21 mouse cellular contexts compared by ENCODE assay signal in the genomic region with DNA sequence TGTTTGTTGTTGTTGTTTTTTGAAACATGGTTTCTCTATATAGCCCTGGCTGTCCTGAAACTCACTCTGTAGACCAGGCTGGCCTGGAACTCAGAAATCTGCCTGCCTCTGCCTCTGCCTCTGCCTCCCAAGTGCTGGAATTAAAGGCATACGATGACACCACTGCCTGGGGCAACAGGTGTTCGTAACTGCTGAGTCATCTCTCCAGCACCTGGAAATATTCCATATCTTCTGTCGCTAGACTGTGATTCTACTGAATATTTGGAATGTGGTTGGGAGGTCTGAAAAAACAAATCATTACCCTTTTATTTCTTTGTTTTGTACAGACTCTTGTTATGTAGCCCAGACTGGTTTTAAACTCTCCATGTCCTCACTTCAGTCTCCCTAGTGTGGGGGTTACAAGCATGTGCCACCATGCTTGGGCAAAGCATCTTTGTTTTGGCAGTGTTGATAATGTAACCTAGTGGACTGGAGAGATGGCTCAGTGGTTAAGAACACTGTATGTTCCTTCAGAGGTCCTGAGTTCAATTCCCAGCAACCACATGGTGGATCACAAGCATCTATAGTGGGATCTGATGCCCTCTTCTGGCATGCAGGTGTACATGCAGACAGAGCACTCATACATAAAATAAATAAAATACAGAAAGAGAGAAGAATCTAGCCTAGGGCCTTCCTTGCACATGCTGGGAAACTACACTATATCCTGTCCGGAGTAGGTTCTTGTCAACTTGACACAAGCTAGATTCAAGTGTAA. TPM values are rescaled to one million over a fixed set of nuclear protein-coding genes. Genes with fewer than 3 reads are reported as not detected.
A peak's percentile ranks its signal among the peaks of the same experiment; 100 is the strongest.
DNase-seq lines count a peak whose midpoint lies in the region; ATAC-seq and TF ChIP-seq lines count a peak whose summit lies in the region.
"Had no signal": no experiment of that assay in that cellular context is flagged by ENCODE, and none has a peak within 500 bp of the region (broad histone marks: within the 10 kb centered on the region; RNA-seq: fewer than 3 reads in every experiment).

No protein-coding gene starts in this region.

- H3K4me2 ChIP-seq in forebrain, postnatal 0 days (ENCODE audit: low read depth): no peak overlapping the region
- H3K4me2 ChIP-seq in forebrain, embryonic 15.5 days (replicated peaks): no peak overlapping the region
- H3K4me2 ChIP-seq: heart, embryonic 15.5 days; neural tube, embryonic 13.5 days had no signal

- no peaks in the 10 kb centered on the region for H3K27me3 ChIP-seq in forebrain, postnatal 0 days (ENCODE audit: insufficient read depth, low read length)
- H3K27me3 ChIP-seq in forebrain, embryonic 15.5 days: no peaks in the 10 kb centered on the region
- no peaks in the 10 kb centered on the region for H3K27me3 ChIP-seq in C2C12 (ENCODE audit: control insufficient read depth, insufficient read depth, insufficient read length)
- H3K27me3 ChIP-seq: heart, embryonic 15.5 days; neural tube, embryonic 13.5 days had no signal

- H3K4me1 ChIP-seq in forebrain, postnatal 0 days (ENCODE audit: insufficient read depth): 0 out of 2 replicates have a peak, but pooled peaks cover 4% of the 10 kb centered on the region
- peaks cover 13% of the 10 kb centered on the region for H3K4me1 ChIP-seq in forebrain, embryonic 15.5 days

- H3K4me3 ChIP-seq in forebrain, postnatal 0 days (ENCODE audit: low read depth, low read length): no peak overlapping the region
- H3K4me3 ChIP-seq in forebrain, embryonic 15.5 days: no peak overlapping the region
- no peak overlapping the region for H3K4me3 ChIP-seq in left cerebral cortex, adult 2 months
- H3K4me3 ChIP-seq in C2C12 (ENCODE audit: insufficient read depth, poor library complexity, severe bottlenecking): no peak overlapping the region
- H3K4me3 ChIP-seq: erythroblast, embryonic 14.5 days; heart, embryonic 15.5 days; neural tube, embryonic 13.5 days had no signal

- H3K79me2 ChIP-seq in C2C12 (ENCODE audit: control insufficient read depth, insufficient read depth): no peaks in the 10 kb centered on the region

- H3K9me3 ChIP-seq in forebrain, postnatal 0 days (ENCODE audit: low read length): no peaks in the 10 kb centered on the region
- no peaks in the 10 kb centered on the region for H3K9me3 ChIP-seq in forebrain, embryonic 15.5 days
- H3K9me3 ChIP-seq: heart, embryonic 15.5 days; neural tube, embryonic 13.5 days had no signal

- no peaks in the 10 kb centered on the region for H3K36me3 ChIP-seq in forebrain, postnatal 0 days (ENCODE audit: insufficient read depth)
- no peaks in the 10 kb centered on the region for H3K36me3 ChIP-seq in forebrain, embryonic 15.5 days
- H3K36me3 ChIP-seq in C2C12 (ENCODE audit: control insufficient read depth, insufficient read depth): no peaks in the 10 kb centered on the region
- H3K36me3 ChIP-seq: heart, embryonic 15.5 days; neural tube, embryonic 13.5 days had no signal

- no peak overlapping the region for H3K9ac ChIP-seq in forebrain, postnatal 0 days
- H3K9ac ChIP-seq in forebrain, embryonic 15.5 days (replicated peaks): no peak overlapping the region
- H3K9ac ChIP-seq: heart, embryonic 15.5 days; neural tube, embryonic 13.5 days had no signal

- no peaks in the 10 kb centered on the region for H3K79me3 ChIP-seq in C2C12 (ENCODE audit: low read depth)

- no peak overlapping the region for H3K27ac ChIP-seq in forebrain, postnatal 0 days (ENCODE audit: low read depth, low read length)
- no peak overlapping the region for H3K27ac ChIP-seq in forebrain, embryonic 15.5 days (replicated peaks)
- no peak overlapping the region for H3K27ac ChIP-seq in left cerebral cortex, adult 2 months
- H3K27ac ChIP-seq: heart, embryonic 15.5 days; neural tube, embryonic 13.5 days had no signal

- no peak for ATAC-seq in forebrain, postnatal 0 days
- ATAC-seq in forebrain, embryonic 15.5 days (replicated peaks): no peak
- ATAC-seq in megakaryocyte, adult 5-6 weeks (ENCODE audit: poor library complexity, severe bottlenecking): no peak
- ATAC-seq: forebrain, embryonic 14.5 days had no signal

- 80% methylated on average over 4 of the region's 4 CpGs for WGBS in forebrain, postnatal 0 days
- 87% methylated on average over 4 of the region's 4 CpGs for WGBS in forebrain, embryonic 15.5 days

- intact Hi-C loops in left cerebral cortex, adult 2 months (cut with DNase I): no loop called here

- no peak for DNase-seq in forebrain, postnatal 0 days
- no peak for DNase-seq in left cerebral cortex, adult 2 months (ENCODE audit: extremely low spot score in 1 of 2, low spot score in 2 of 2)
- DNase-seq in left cerebral cortex, adult 11 months (ENCODE audit: low spot score): no peak
- peak; percentile 47 for DNase-seq in ZHBTc4 (ENCODE audit: low read depth, low spot score)
- no peak for DNase-seq in yolk sac, embryonic 10.5 days (ENCODE audit: low spot score)
- DNase-seq: adrenal gland, postnatal 25 days; cerebellum, adult 18-20 months; heart, adult 18-20 months; kidney, postnatal 10 days; right cerebral cortex, postnatal 25 days; thymus, postnatal 25 days had no signal

- H3ac ChIP-seq in C2C12 (ENCODE audit: control insufficient read depth, insufficient read length, low read depth): no peak overlapping the region

- TF ChIP-seq CTCF in forebrain, postnatal 0 days (IDR thresholded peaks at IDR 0.05; ENCODE audit: low read depth): peak; percentile 17; the same call in 1 of the 2 replicates
- peak; percentile 15; the same call in 1 of the 2 replicates for TF ChIP-seq CTCF in left cerebral cortex, adult 2 months (IDR thresholded peaks at IDR 0.05)
- no peak for TF ChIP-seq CTCF in C2C12 (IDR thresholded peaks at IDR 0.05; ENCODE audit: control insufficient read depth, insufficient read depth, insufficient read length)

TF ChIP-seq in C2C12, 6 proteins besides CTCF, POLR2A, EP300 and RAD21:
- peak; percentile 54 for TF ChIP-seq MYOD1 (IDR thresholded peaks at IDR 0.05; ENCODE audit: control insufficient read depth, insufficient read length, low read depth)
- TF ChIP-seq FOSL1 (IDR thresholded peaks at IDR 0.05; ENCODE audit: insufficient read depth, low read length, poor library complexity, severe bottlenecking): no peak

RNA-seq across cellular contexts. Expression of a gene that starts 10.1 kb away (rescaled TPM):
- 4.8 and 6.9 TPM in 2 replicates for total RNA-seq in forebrain, postnatal 0 days (2014; rRNA removed)
- polyA plus RNA-seq in forebrain, postnatal 0 days (2015; fragmentation: Nextera tagmentation; extraction: Ambion mirVana): 3.3 and 3.4 TPM in 2 replicates
- polyA plus RNA-seq in forebrain, embryonic 15.5 days (2015; fragmentation: Nextera tagmentation; extraction: Ambion mirVana): 3.0 and 3.5 TPM in 2 replicates
- 1 to 10 TPM; 7.2 to 8.3 TPM for total RNA-seq in left cerebral cortex, adult 2 months (2021)
- 32.7 TPM for polyA plus RNA-seq in C2C12 (2012; fragmentation: generic; extraction: Trizol)
- 5.6 and 6.0 TPM in 2 replicates for total RNA-seq in megakaryocyte, adult 5-6 weeks (2015)
- 48.1 and 50.6 TPM in 2 replicates for total RNA-seq in megakaryocyte, adult 5-6 weeks (2017)

RNA-seq across cellular contexts. Expression of a gene that starts 12.0 kb away (rescaled TPM):
- total RNA-seq in forebrain, postnatal 0 days (2014; rRNA removed): 3.8 TPM in 1 of 2 replicates, not detected in the other
- 1.0 TPM in 1 of 2 replicates, not detected in the other for polyA plus RNA-seq in forebrain, postnatal 0 days (2015; fragmentation: Nextera tagmentation; extraction: Ambion mirVana)
- not detected in 2 replicates for polyA plus RNA-seq in forebrain, embryonic 15.5 days (2015; fragmentation: Nextera tagmentation; extraction: Ambion mirVana)
- 1 to 10 TPM in 1 of 2 experiments, not detected in 1; 1.2 TPM for total RNA-seq in left cerebral cortex, adult 2 months (2021)
- 1.2 TPM for polyA plus RNA-seq in C2C12 (2012; fragmentation: generic; extraction: Trizol)
- total RNA-seq in megakaryocyte, adult 5-6 weeks (2015): 0.54 and 1.6 TPM in 2 replicates
- total RNA-seq in megakaryocyte, adult 5-6 weeks (2017): not detected in 2 replicates
- total RNA-seq: common myeloid progenitor, adult 5-6 weeks; heart, adult 18-20 months had no signal
- polyA plus RNA-seq: erythroblast, embryonic 14.5 days; heart, embryonic 15.5 days; hindbrain, embryonic 11.5 days had no signal

RNA-seq across cellular contexts. Expression of a gene that starts 12.9 kb away (rescaled TPM):
- 19.2 and 21.9 TPM in 2 replicates for total RNA-seq in forebrain, postnatal 0 days (2014; rRNA removed)
- 18.1 and 31.6 TPM in 2 replicates for polyA plus RNA-seq in forebrain, postnatal 0 days (2015; fragmentation: Nextera tagmentation; extraction: Ambion mirVana)
- 32.2 and 40.4 TPM in 2 replicates for polyA plus RNA-seq in forebrain, embryonic 15.5 days (2015; fragmentation: Nextera tagmentation; extraction: Ambion mirVana)
- 10 to 100 TPM; 15.1 to 27.1 TPM for total RNA-seq in left cerebral cortex, adult 2 months (2021)
- polyA plus RNA-seq in C2C12 (2012; fragmentation: generic; extraction: Trizol): 22.3 TPM
- 40.7 and 62.5 TPM in 2 replicates for total RNA-seq in megakaryocyte, adult 5-6 weeks (2015)
- 25.5 and 67.0 TPM in 2 replicates for total RNA-seq in megakaryocyte, adult 5-6 weeks (2017)
- total RNA-seq: common myeloid progenitor, adult 5-6 weeks had no signal

RNA-seq across cellular contexts. Expression of a gene that starts 16.6 kb away (rescaled TPM):
- 49.1 and 53.6 TPM in 2 replicates for total RNA-seq in forebrain, postnatal 0 days (2014; rRNA removed)
- polyA plus RNA-seq in forebrain, postnatal 0 days (2015; fragmentation: Nextera tagmentation; extraction: Ambion mirVana): 36.7 and 42.2 TPM in 2 replicates
- 67.9 and 75.6 TPM in 2 replicates for polyA plus RNA-seq in forebrain, embryonic 15.5 days (2015; fragmentation: Nextera tagmentation; extraction: Ambion mirVana)
- total RNA-seq in left cerebral cortex, adult 2 months (2021): 10 to 100 TPM; 61.0 to 66.3 TPM
- polyA plus RNA-seq in C2C12 (2012; fragmentation: generic; extraction: Trizol): 39.7 TPM
- total RNA-seq in megakaryocyte, adult 5-6 weeks (2015): 15.4 TPM in 1 of 2 replicates, not detected in the other
- 45.4 TPM in 1 of 2 replicates, not detected in the other for total RNA-seq in megakaryocyte, adult 5-6 weeks (2017)

RNA-seq across cellular contexts. Expression of a gene that starts 16.7 kb away (rescaled TPM):
- 68.2 and 77.8 TPM in 2 replicates for total RNA-seq in forebrain, postnatal 0 days (2014; rRNA removed)
- 84.1 and 84.3 TPM in 2 replicates for polyA plus RNA-seq in forebrain, postnatal 0 days (2015; fragmentation: Nextera tagmentation; extraction: Ambion mirVana)
- 18.0 and 19.8 TPM in 2 replicates for polyA plus RNA-seq in forebrain, embryonic 15.5 days (2015; fragmentation: Nextera tagmentation; extraction: Ambion mirVana)
- total RNA-seq in left cerebral cortex, adult 2 months (2021): 100 to 1,000 TPM; 214 to 216 TPM
- polyA plus RNA-seq in C2C12 (2012; fragmentation: generic; extraction: Trizol): 0.02 TPM
- 0.20 and 1.8 TPM in 2 replicates for total RNA-seq in megakaryocyte, adult 5-6 weeks (2015)
- total RNA-seq in megakaryocyte, adult 5-6 weeks (2017): 2.4 and 3.0 TPM in 2 replicates
- total RNA-seq: monocyte, adult 5-6 weeks had no signal
